Mouse (Mus musculus): ENCODE measurements around the gene Ankrd11. TPM values are rescaled to one million over a fixed set of nuclear protein-coding genes. Genes with fewer than 3 reads are reported as not detected.
A peak's percentile ranks its signal among the peaks of the same experiment; 100 is the strongest.
"Not testable (repeated sequence)": the region's sequence is repeated elsewhere in the genome, so short reads cannot be mapped to it uniquely, and the experiment has no call there.

The Ankrd11 gene
- 10 to 100 TPM; 69.0 to 80.5 TPM for total RNA-seq (2021)

GRCm38 (mm10) chr8:123042158-123042973 is at the start of gene Ankrd11:
TSS of gene Ankrd11 (minus strand) at chr8:123042277.
- DNase-seq, result peak; percentile 99
- intact Hi-C loops (cut with DNase I), result loop anchor here (1.0 to 2.0 kb wide), 3 partner anchors 22 to 136 kb away; partner anchors contain the start of gene Rpl13

- intact Hi-C loops (cut with DNase I), result no loop called here
- no peak for DNase-seq
Observed at GRCm38 (mm10) chr8:123087289-123087688, 45.2 kb upstream of the Ankrd11 start.

- DNase-seq, result no peak
- intact Hi-C loops (cut with DNase I), result no loop called here
Observed at GRCm38 (mm10) chr8:123083610-123084009, 41.5 kb upstream of the Ankrd11 start.

- intact Hi-C loops (cut with DNase I), result no loop called here
- no peak for DNase-seq
Observed at GRCm38 (mm10) chr8:123082993-123083392, 40.9 kb upstream of the Ankrd11 start.

GRCm38 (mm10) chr8:123077213-123077612 is 35.1 kb upstream of the Ankrd11 start:
- intact Hi-C loops (cut with DNase I), result no loop called here
- no peak for DNase-seq

GRCm38 (mm10) chr8:123071176-123071575 is 29.1 kb upstream of the Ankrd11 start:
- DNase-seq, result peak; percentile 18 to 46
- intact Hi-C loops (cut with DNase I), result no loop called here

- DNase-seq, result no peak
- intact Hi-C loops (cut with DNase I), result loop anchor here (5.0 kb wide), 1 partner anchor 229 kb away; no protein-coding TSS in a partner anchor
Observed at GRCm38 (mm10) chr8:123066101-123066683, 24.1 kb upstream of the Ankrd11 start.

GRCm38 (mm10) chr8:123065214-123066100 is 23.4 kb upstream of the Ankrd11 start:
- peak; percentile 95 to 96 for DNase-seq
- intact Hi-C loops (cut with DNase I), result loop anchor here (1.0 to 5.0 kb wide), 3 partner anchors 23 to 228 kb away; partner anchors contain the start of gene Ankrd11

GRCm38 (mm10) chr8:123064809-123065213 is 22.7 kb upstream of the Ankrd11 start:
- DNase-seq, result no peak
- intact Hi-C loops (cut with DNase I), result loop anchor here (1.0 to 5.0 kb wide), 3 partner anchors 22 to 228 kb away; partner anchors contain the start of gene Ankrd11

GRCm38 (mm10) chr8:123064072-123064471 is 22.0 kb upstream of the Ankrd11 start:
- intact Hi-C loops (cut with DNase I), result loop anchor here (2.0 kb wide), 1 partner anchor 21 kb away; the partner anchor contains the start of gene Ankrd11
- no peak for DNase-seq

- no peak for DNase-seq
- intact Hi-C loops (cut with DNase I), result no loop called here
Observed at GRCm38 (mm10) chr8:123062721-123063120, 20.6 kb upstream of the Ankrd11 start, which contains the start of gene Spg7. TSS of gene Spg7 (plus strand) at chr8:123062942.

GRCm38 (mm10) chr8:123051458-123051857 is 9.4 kb upstream of the Ankrd11 start:
- intact Hi-C loops (cut with DNase I), result no loop called here
- DNase-seq, result no peak

- DNase-seq, result no peak
- intact Hi-C loops (cut with DNase I), result no loop called here
Observed at GRCm38 (mm10) chr8:123048402-123048801, 6.3 kb upstream of the Ankrd11 start.

- no peak for DNase-seq
- intact Hi-C loops (cut with DNase I), result no loop called here
Observed at GRCm38 (mm10) chr8:123047827-123048226, 5.8 kb upstream of the Ankrd11 start.

- intact Hi-C loops (cut with DNase I), result no loop called here
- DNase-seq, result no peak
Observed at GRCm38 (mm10) chr8:123046706-123047105, 4.6 kb upstream of the Ankrd11 start.

GRCm38 (mm10) chr8:123044743-123045425 is 2.8 kb upstream of the Ankrd11 start:
- intact Hi-C loops (cut with DNase I); DNase-seq: not testable (repeated sequence)

GRCm38 (mm10) chr8:123043941-123044340 is 1.9 kb upstream of the Ankrd11 start:
- intact Hi-C loops (cut with DNase I), result loop anchor here (2.0 kb wide), 1 partner anchor 21 kb away; no protein-coding TSS in a partner anchor
- no peak for DNase-seq

GRCm38 (mm10) chr8:123042974-123043625 is 1.0 kb upstream of the Ankrd11 start:
- no peak for DNase-seq
- intact Hi-C loops (cut with DNase I), result loop anchor here (1.0 to 2.0 kb wide), 3 partner anchors 22 to 137 kb away; partner anchors contain the start of gene Rpl13

- no peak for DNase-seq
- intact Hi-C loops (cut with DNase I), result loop anchor here (1.0 to 2.0 kb wide), 3 partner anchors 23 to 135 kb away; partner anchors contain the start of gene Rpl13
Observed at GRCm38 (mm10) chr8:123041774-123042105, 337 bp downstream of the Ankrd11 start.

Data from heart, postnatal 36 days (tissue).